Mouse (Mus musculus) bone marrow, adult 2 months (tissue): ENCODE measurements at regions not wholly inside any gene's neighbourhood (a gene's known extent, or its start where the extent isn't known, plus 50 kb on each side); places are given as distances from the start of the nearest gene placed in this dataset.
"Not testable (repeated sequence)": the region's sequence is repeated elsewhere in the genome, so short reads cannot be mapped to it uniquely, and the experiment has no call there.

ENCODE experiments used
- H3K27ac ChIP-seq: fragments of 200-500 bp; 2 replicates; pipeline ENCODE4 v1.5.1; 2012; ENCODE audit warnings: low read depth, mild to moderate bottlenecking, control low read depth, inconsistent platforms, low read length; ENCODE audit not compliant: control insufficient read depth, poor library complexity, insufficient read depth
- H3K4me1 ChIP-seq: fragments of 200-500 bp; 2 replicates; pipeline ENCODE4 v1.6.1; 2011; ENCODE audit warnings: low read length; ENCODE audit not compliant: control insufficient read depth, insufficient read depth
- H3K4me3 ChIP-seq: fragments of 200-500 bp; replicated peaks from 2 replicates; pipeline ENCODE3; 2011; ENCODE audit warnings: mild to moderate bottlenecking, low read depth, low read length, control low read depth; ENCODE audit not compliant: control insufficient read depth
- CTCF ChIP-seq: fragments of 200-500 bp; IDR thresholded peaks from 2 replicates; pipeline ENCODE4 v1.5.1; 2011; ENCODE audit warnings: low read length, control low read depth; ENCODE audit not compliant: control insufficient read depth, insufficient read depth
- POLR2A ChIP-seq: fragments of 200-500 bp; IDR thresholded peaks from 2 replicates; pipeline ENCODE4 v1.6.1; 2011; ENCODE audit warnings: low read depth, mild to moderate bottlenecking, control low read depth, low read length, borderline replicate concordance; ENCODE audit not compliant: control insufficient read depth
- WGBS: fragments of 180-500 bp; shearing (Covaris S2); methylation state at CpG from one replicate; pipeline ENCODE4 v1.1.7; 2018; 5-methylcytosine and 5-hydroxymethylcytosine counted together

DNA sequence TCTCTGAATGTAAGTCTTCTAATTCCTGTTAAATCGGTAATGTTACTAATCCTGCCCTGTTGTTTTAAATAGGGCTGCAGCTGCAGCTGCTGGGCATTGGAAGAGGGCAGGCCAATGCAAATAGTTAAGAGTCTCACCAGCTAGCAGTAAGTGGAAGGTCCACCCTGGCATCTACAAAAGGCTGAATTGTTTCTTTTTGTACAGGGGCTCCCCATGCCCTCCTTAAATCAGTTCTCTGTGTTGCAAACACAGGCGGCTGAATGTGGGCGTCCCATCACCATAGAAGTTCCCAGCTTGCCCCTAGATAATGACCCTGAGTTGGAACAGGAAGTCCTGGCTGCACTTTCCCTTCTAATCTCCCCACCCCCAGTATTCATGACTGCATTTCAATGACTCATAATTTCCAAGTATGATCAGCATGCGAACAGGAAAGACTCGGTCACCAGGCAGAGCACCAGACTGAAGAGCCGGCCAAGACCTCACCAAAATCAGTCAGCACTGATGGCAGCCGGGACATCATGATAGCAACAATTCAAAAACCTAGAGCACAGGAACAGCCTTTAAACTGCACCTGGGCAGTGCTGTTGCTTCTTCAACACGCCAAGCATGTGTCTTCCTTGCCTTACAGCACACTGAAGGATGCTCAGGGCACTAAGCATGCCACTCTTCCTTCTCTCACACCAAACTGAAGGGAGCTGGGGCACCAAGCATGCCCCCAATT lies 123.6 kb upstream of the Tbl1xr1 start:
- Histone ChIP-seq H3K27ac (peak overlapping the region; percentile 58), H3K4me3 (no peak overlapping the region), H3K4me1 (peaks cover 13% of the 10 kb centered on the region)
- 37% methylated on average over 8 of the region's 8 CpGs for WGBS
- no peak for TF ChIP-seq POLR2A
- no peak for TF ChIP-seq CTCF

DNA sequence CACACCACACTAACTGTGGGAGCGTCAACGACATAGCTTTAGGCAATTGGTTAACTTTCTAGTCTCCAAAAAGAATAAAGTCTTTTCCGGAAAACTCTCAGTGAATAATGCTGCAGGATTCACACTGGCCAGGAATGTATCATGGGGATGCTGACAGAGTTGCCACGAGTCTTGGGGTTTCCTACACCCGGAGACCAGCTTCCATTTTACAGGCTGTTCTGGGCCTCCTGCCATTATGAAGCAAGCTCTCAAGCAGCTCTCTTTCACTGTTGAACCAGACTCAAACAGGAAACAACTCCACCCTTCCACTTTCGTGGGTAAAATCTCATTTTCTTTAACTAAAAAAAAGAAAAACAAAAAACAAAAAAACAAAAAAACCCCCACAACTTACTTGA lies 123.0 kb upstream of the Tbl1xr1 start:
- 48% methylated on average over 6 of the region's 6 CpGs for WGBS
- peak overlapping the region; percentile 58 for H3K27ac ChIP-seq

DNA sequence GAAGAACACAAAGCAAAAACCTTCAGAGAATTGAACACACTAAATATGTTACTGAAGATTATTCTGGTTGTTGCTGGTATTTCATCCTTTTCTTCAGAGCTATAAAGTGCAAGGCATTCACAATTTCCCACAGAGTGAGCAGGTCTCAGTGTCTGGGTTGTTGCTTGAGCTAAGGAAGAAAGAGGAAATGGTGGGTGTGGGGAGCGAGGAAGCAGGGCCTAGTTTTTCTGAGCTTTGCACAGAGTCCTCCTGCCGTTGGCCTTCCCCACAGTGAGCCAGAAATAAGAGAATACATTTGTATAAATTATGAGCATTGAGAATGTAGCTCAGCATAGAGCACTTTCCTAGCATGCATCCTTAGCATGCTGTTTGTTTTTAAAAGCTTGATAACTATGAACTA lies 120.8 kb upstream of the Tbl1xr1 start:
- no peak for TF ChIP-seq CTCF
- no peak for TF ChIP-seq POLR2A
- Histone ChIP-seq H3K4me1 (peaks cover 14% of the 10 kb centered on the region), H3K27ac (0 out of 2 replicates have a peak overlapping the region, but pooled peaks have one; percentile 2), H3K4me3 (no peak overlapping the region)
- WGBS = 11% methylated on average over 2 of the region's 2 CpGs

More for the DNA sequence above, 123.0 kb upstream of the Tbl1xr1 start:
- TF ChIP-seq CTCF (no peak), POLR2A (no peak)
- Histone ChIP-seq H3K4me1 (peaks cover 13% of the 10 kb centered on the region), H3K4me3 (no peak overlapping the region)

DNA sequence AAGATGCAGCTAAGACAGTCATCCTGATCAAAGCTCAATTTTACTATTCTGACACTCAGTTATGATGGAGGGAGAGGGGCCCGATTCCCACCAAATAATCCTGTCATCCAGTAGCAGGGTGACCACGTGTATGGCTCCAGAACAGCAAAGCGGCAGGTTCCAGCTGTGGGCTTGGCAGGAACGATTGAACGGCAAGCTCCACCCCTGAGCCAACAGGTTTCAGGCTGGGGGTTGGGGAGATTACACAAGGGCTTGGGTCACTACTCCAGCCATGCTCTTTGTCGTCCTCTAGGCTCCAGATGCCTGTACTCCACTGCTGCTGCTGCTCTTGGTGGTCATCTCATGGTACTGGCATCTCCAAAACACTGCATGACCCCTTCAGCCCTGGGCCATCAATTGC lies 119.3 kb upstream of the Tbl1xr1 start:
- H3K4me3 ChIP-seq = peak overlapping the region; percentile 29
- H3K4me1 ChIP-seq, H3K27ac ChIP-seq: not testable (repeated sequence)
- WGBS = 33% methylated on average over 6 of the region's 6 CpGs

DNA sequence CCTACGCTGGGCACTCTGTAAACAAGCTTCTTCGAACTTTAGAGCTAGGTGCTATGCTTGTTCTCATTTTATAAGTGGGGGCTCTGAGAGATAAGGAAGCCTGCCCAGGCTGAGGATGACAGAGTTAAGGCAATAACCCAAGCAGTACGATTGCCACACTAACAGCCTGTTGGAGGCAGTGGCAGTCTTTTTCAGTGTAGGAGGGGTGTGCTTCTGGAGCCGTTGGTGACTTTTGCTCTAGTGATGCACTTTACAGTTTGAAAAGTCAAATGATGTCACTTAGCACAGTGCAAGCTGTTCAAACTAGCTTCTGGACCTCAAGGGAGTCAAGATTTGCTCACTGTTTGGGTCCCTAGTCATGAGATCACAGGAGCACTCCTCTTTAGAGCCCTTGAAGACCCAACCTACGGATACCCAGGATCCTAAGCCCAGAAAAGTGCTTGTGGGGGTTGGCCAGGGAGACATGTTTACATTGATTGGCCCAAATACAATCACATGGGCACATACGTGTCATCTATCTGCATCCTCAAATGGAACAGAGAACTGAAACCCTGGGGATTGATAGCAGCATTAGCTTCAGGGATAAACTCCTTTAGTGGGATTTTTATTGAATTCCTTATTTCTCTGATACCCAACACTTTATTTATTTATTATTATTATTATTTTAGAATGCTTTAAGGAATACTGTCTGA lies 117.7 kb upstream of the Tbl1xr1 start:
- peak overlapping the region; percentile 28; the same call in 1 of the 2 replicates for H3K27ac ChIP-seq
- H3K4me3 ChIP-seq = no peak overlapping the region
- TF ChIP-seq POLR2A = no peak
- TF ChIP-seq CTCF = no peak
- WGBS = 26% methylated on average over 6 of the region's 6 CpGs
- peaks cover 5% of the 10 kb centered on the region; the same call in 1 of the 2 replicates for H3K4me1 ChIP-seq

DNA sequence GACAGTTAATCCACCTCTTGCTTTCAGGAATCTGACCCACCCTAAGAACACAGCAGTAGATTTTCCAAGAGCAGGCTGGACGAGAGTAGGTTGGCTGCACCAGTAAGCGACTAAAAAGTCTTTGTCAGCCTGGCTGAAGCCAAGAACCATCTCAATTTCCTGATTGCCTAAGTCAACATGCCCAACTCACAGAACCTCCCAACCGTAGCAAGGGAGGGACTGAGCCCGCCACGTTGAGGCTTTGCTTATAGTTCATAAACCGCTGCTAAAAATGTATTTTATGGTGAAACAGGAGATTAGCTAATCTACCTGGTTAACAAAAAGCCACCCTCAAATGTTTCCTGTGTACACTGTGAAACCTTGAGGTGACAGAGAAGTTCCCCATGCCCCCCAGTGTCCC lies 115.4 kb upstream of the Tbl1xr1 start:
- TF ChIP-seq CTCF = no peak
- TF ChIP-seq POLR2A = no peak
- peak overlapping the region; percentile 57; the same call in 1 of the 2 replicates for H3K27ac ChIP-seq
- H3K4me1 ChIP-seq = peaks cover 5% of the 10 kb centered on the region
- H3K4me3 ChIP-seq = no peak overlapping the region
- WGBS = 7% methylated on average over 6 of the region's 6 CpGs

DNA sequence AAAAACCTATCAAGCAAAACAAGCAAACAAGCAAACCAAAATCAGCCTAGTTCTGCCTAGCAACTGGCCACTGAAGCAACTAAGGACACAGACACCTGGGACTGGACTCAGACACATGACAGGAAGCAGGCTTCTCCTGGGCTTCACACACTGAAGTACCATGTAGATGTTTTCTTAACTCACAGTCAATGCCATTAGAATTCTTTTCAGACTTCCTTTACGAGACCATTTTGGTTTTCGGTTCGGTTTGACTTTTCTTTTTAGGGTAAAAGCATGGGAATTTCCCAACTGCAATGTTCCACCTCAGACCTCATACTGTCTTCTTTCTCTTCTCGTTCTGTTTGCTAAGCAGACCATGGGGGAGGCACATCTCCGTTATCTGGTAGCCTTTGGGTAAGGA lies 114.7 kb upstream of the Tbl1xr1 start:
- Histone ChIP-seq H3K27ac (peak overlapping the region; percentile 76; the same call in 1 of the 2 replicates), H3K4me3 (no peak overlapping the region), H3K4me1 (peaks cover 5% of the 10 kb centered on the region)
- TF ChIP-seq POLR2A (no peak), CTCF (no peak)
- WGBS = 24% methylated on average over 5 of the region's 5 CpGs

DNA sequence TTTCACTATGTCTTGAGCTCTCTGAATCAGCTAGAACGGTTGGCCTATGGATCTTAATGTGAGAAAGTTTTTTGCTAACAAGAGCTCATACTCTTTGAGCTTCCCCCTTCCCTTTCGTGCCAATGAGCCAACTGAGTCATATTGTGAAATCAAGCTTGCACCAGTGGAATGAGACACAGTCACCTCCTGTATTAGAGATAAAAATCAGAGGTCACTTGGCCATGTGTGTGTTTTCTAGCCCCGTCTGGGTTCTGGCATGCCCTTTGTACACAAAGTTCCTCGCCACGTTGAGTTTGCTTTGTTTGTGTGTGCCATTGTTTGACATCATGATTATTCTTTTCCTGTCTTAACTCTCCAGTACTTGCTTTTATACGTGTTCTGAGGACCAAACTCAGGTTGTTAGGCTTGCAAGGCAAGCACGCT lies 114.1 kb upstream of the Tbl1xr1 start:
- 28% methylated on average over 7 of the region's 7 CpGs for WGBS
- H3K4me1 ChIP-seq = peaks cover 5% of the 10 kb centered on the region
- H3K27ac ChIP-seq = peak overlapping the region; percentile 76; the same call in 1 of the 2 replicates
- no peak overlapping the region for H3K4me3 ChIP-seq
- no peak for TF ChIP-seq CTCF
- no peak for TF ChIP-seq POLR2A
